Mouse (Mus musculus) CH12.LX (cell line): ENCODE measurements around the gene Nsun7. TPM values are rescaled to one million over a fixed set of nuclear protein-coding genes. Genes with fewer than 3 reads are reported as not detected.

Experiments
- DNase-seq: peaks from one replicate; pipeline ENCODE4 v3.0.0-alpha.2; 2013; ENCODE audit errors: extremely low read depth
- H3K27ac ChIP-seq: 2 replicates; pipeline ENCODE4 v1.5.1; 2012; ENCODE audit warnings: low read depth, mild to moderate bottlenecking, control low read depth, moderate library complexity; ENCODE audit not compliant: insufficient read depth
- H3K27me3 ChIP-seq: replicated peaks from 2 replicates; pipeline ENCODE3; 2012; ENCODE audit warnings: inconsistent platforms
- H3K36me3 ChIP-seq, 2 experiments: replicated peaks in 1 of 2; 2 replicates each; pipeline versions ENCODE3 to v1.6.1; 2012; ENCODE audit warnings: inconsistent platforms in 1 of 2, low read length in 1 of 2, mild to moderate bottlenecking in 1 of 2, mixed read lengths in 1 of 2, moderate library complexity in 1 of 2; ENCODE audit not compliant: control insufficient read depth in 1 of 2, insufficient read depth in 1 of 2
- H3K4me1 ChIP-seq, 2 experiments: 2 replicates each; pipeline ENCODE4 v1.6.1; 2012; ENCODE audit warnings: inconsistent platforms in 1 of 2, moderate library complexity in 1 of 2; ENCODE audit not compliant: insufficient read depth in 2 of 2, control insufficient read depth in 1 of 2
- H3K4me2 ChIP-seq: 2 replicates; pipeline ENCODE4 v1.6.1; 2012; ENCODE audit warnings: low read depth, mild to moderate bottlenecking, control low read depth; ENCODE audit not compliant: poor library complexity, insufficient read depth, severe bottlenecking
- H3K4me3 ChIP-seq, 3 experiments: fragments of 150-350 bp in 1 of 3; sonication (generic) in 1 of 3; replicated peaks in 1 of 3; 2 replicates each; pipeline versions ENCODE3 to v1.5.1; 2011 to 2012; ENCODE audit warnings: low read depth in 2 of 3, low read length in 2 of 3, mild to moderate bottlenecking in 2 of 3, moderate library complexity in 2 of 3, control low read depth in 1 of 3, improper control_type of control experiment in 1 of 3, inconsistent platforms in 1 of 3, mixed read lengths in 1 of 3; ENCODE audit not compliant: poor library complexity in 1 of 3
- H3K79me2 ChIP-seq: replicated peaks from 2 replicates; pipeline ENCODE4 v1.6.1; 2012; ENCODE audit warnings: mild to moderate bottlenecking, moderate library complexity; ENCODE audit not compliant: control insufficient read depth, poor library complexity, insufficient read depth, severe bottlenecking; ENCODE audit errors: extremely low read depth
- H3K9ac ChIP-seq: 2 replicates; pipeline ENCODE4 v1.6.1; 2012; ENCODE audit warnings: low read depth, mild to moderate bottlenecking, control low read depth, moderate library complexity; ENCODE audit not compliant: insufficient read depth
- H3K9me3 ChIP-seq: replicated peaks from 2 replicates; pipeline ENCODE3; 2012; ENCODE audit warnings: low read length, inconsistent platforms, mixed read lengths
- BHLHE40 ChIP-seq: IDR thresholded peaks from 2 replicates; pipeline ENCODE4 v1.6.1; 2011; ENCODE audit warnings: mild to moderate bottlenecking, low read depth, low read length, improper control_type of control experiment
- CHD2 ChIP-seq: IDR thresholded peaks from 2 replicates; pipeline ENCODE4 v1.6.1; 2011; ENCODE audit warnings: low read length, improper control_type of control experiment
- E2F4 ChIP-seq: IDR thresholded peaks from 2 replicates; pipeline ENCODE4 v1.6.1; 2011; ENCODE audit warnings: low read depth, low read length, improper control_type of control experiment; ENCODE audit not compliant: insufficient replicate concordance
- ELF1 ChIP-seq: IDR thresholded peaks from 2 replicates; pipeline ENCODE4 v1.6.1; 2014; ENCODE audit warnings: low read depth, mild to moderate bottlenecking, inconsistent platforms, low read length, improper control_type of control experiment
- ETS1 ChIP-seq: conservative IDR thresholded peaks from 2 replicates; pipeline ENCODE4 v1.6.1; 2012; ENCODE audit warnings: low read depth, mild to moderate bottlenecking, inconsistent platforms, low read length, improper control_type of control experiment, moderate library complexity
- GABPA ChIP-seq: IDR thresholded peaks from 2 replicates; pipeline ENCODE4 v1.6.1; 2012; ENCODE audit warnings: low read depth, low read length, improper control_type of control experiment, inconsistent platforms; ENCODE audit not compliant: insufficient replicate concordance
- IRF4 ChIP-seq: IDR thresholded peaks from 2 replicates; pipeline ENCODE4 v1.6.1; 2014; ENCODE audit warnings: low read depth, mild to moderate bottlenecking, inconsistent platforms, low read length, improper control_type of control experiment
- KAT2A ChIP-seq: IDR thresholded peaks from 2 replicates; pipeline ENCODE4 v1.6.1; 2012; ENCODE audit warnings: low read length, improper control_type of control experiment, inconsistent platforms; ENCODE audit not compliant: insufficient replicate concordance
- MAX ChIP-seq: IDR thresholded peaks from 2 replicates; pipeline ENCODE4 v1.6.1; 2011; ENCODE audit warnings: low read length, improper control_type of control experiment
- MAZ ChIP-seq: IDR thresholded peaks from 2 replicates; pipeline ENCODE4 v1.6.1; 2012; ENCODE audit warnings: low read depth, mild to moderate bottlenecking, inconsistent platforms, low read length, improper control_type of control experiment, moderate library complexity
- MEF2A ChIP-seq: IDR thresholded peaks from 2 replicates; pipeline ENCODE4 v1.6.1; 2014; ENCODE audit warnings: low read depth, mild to moderate bottlenecking, inconsistent platforms, low read length, improper control_type of control experiment, borderline replicate concordance
- RCOR1 ChIP-seq: conservative IDR thresholded peaks from 2 replicates; pipeline ENCODE4 v1.6.1; 2012; ENCODE audit warnings: low read depth, mild to moderate bottlenecking, inconsistent platforms, low read length, improper control_type of control experiment
- SMC3 ChIP-seq: IDR thresholded peaks from 2 replicates; pipeline ENCODE4 v1.6.1; 2011; ENCODE audit warnings: low read depth, low read length, improper control_type of control experiment
- TBP ChIP-seq: conservative IDR thresholded peaks from 2 replicates; pipeline ENCODE4 v1.6.1; 2011; ENCODE audit warnings: low read depth, low read length, improper control_type of control experiment
- ZC3H11A ChIP-seq: IDR thresholded peaks from 2 replicates; pipeline ENCODE4 v1.6.1; 2012; ENCODE audit warnings: low read depth, mild to moderate bottlenecking, inconsistent platforms, low read length, improper control_type of control experiment
- ZKSCAN1 ChIP-seq: IDR thresholded peaks from 2 replicates; pipeline ENCODE4 v1.6.1; 2012; ENCODE audit warnings: low read depth, inconsistent platforms, low read length, improper control_type of control experiment, borderline replicate concordance
- dilution Hi-C: fragments of 300-500 bp; cut with MboI; formaldehyde crosslinking; loops from 2 replicates; pipeline ENCODE4 v1.14.3; 2020; ENCODE audit warnings: low sequenced_read_pairs; ENCODE audit not compliant: extremely low pct_unique_long_range_greater_than_20kb, extremely low pct_ligation_motif_present
- in situ Hi-C: fragments of 300-500 bp; cut with MboI; formaldehyde crosslinking; loops from 3 replicates; pipeline ENCODE4 v1.14.3; 2019; ENCODE audit warnings: low sequenced_read_pairs, low pct_ligation_motif_present, low pct_unique_long_range_greater_than_20kb, mixed read lengths
- polyA plus RNA-seq: library from polyadenylated mRNA; unstranded; fragments of >175 nt; gene quantifications from 2 replicates; pipeline ENCODE4 v1.2.1, GENCODE M21; 2012; ENCODE audit warnings: low read depth; ENCODE audit not compliant: insufficient read length
- total RNA-seq, 2 experiments: library from RNA; depleted of rRNA; stranded (reverse); fragments of 300-350 nt in 1 of 2; fragments of >200 nt in 1 of 2; gene quantifications; 2 replicates each; pipeline ENCODE4 v1.2.3; 2012 to 2014

The Nsun7 gene
- total and polyA plus RNA-seq, 3 experiments: 0.13 TPM; not detected in 2

GRCm38 (mm10) chr5:66342285-66342684 is 82.6 kb downstream of the Nsun7 start:
- no peak for DNase-seq
- Histone ChIP-seq H3K27me3 (no peaks in the 10 kb centered on the region), H3K36me3 (no peaks in the 10 kb centered on the region), H3K9ac (no peak overlapping the region), H3K79me2 (no peaks in the 10 kb centered on the region), H3K4me1 (peaks cover 15 to 52% of the 10 kb centered on the region in 2 experiments), H3K27ac (no peak overlapping the region), H3K9me3 (no peaks in the 10 kb centered on the region), H3K4me3 (no peak overlapping the region), H3K4me2 (no peak overlapping the region)
- TF ChIP-seq CHD2: no peak
- TF ChIP-seq ELF1: no peak
- no peak for TF ChIP-seq BHLHE40
- no peak for TF ChIP-seq ZKSCAN1
- TF ChIP-seq IRF4: no peak
- no peak for TF ChIP-seq E2F4
- no peak for TF ChIP-seq KAT2A
- TF ChIP-seq ZC3H11A: no peak
- TF ChIP-seq TBP: no peak
- no peak for TF ChIP-seq ETS1
- TF ChIP-seq MAX: no peak
- no peak for TF ChIP-seq SMC3
- TF ChIP-seq MAZ: no peak
- dilution Hi-C loops: no loop called here
- in situ Hi-C loops: no loop called here

- Histone ChIP-seq H3K27me3 (no peaks in the 10 kb centered on the region), H3K9me3 (no peaks in the 10 kb centered on the region), H3K27ac (no peak overlapping the region), H3K4me3 (no peak overlapping the region), H3K4me1 (peaks cover 26 to 60% of the 10 kb centered on the region in 2 experiments), H3K4me2 (0 out of 2 replicates have a peak overlapping the region, but pooled peaks have one; percentile 11), H3K36me3 (no peaks in the 10 kb centered on the region), H3K9ac (no peak overlapping the region), H3K79me2 (no peaks in the 10 kb centered on the region)
- TF ChIP-seq GABPA (no peak), ZKSCAN1 (no peak), RCOR1 (no peak), MEF2A (peak; percentile 71; the same call in 1 of the 2 replicates), E2F4 (no peak)
- in situ Hi-C loops: no loop called here
- dilution Hi-C loops: no loop called here
- DNase-seq: peak; percentile 27
These were observed 84.5 kb downstream of the Nsun7 start for GRCm38 (mm10) chr5:66344182-66344581.
